Mouse (Mus musculus) forebrain, embryonic 10.5 days (tissue): ENCODE measurements around the gene Tmco4. TPM values are rescaled to one million over a fixed set of nuclear protein-coding genes. Genes with fewer than 3 reads are reported as not detected.

Source experiments
- DNase-seq: peaks from one replicate; pipeline ENCODE4 v3.0.0-alpha.2; 2017; ENCODE audit warnings: low spot score; ENCODE audit errors: extremely low spot score
- H3K27ac ChIP-seq: fragments of 300-500 bp; sonication (generic); 2 replicates; pipeline ENCODE4 v1.5.1; 2016; ENCODE audit warnings: mild to moderate bottlenecking
- H3K27me3 ChIP-seq: fragments of 300-500 bp; sonication (generic); 2 replicates; pipeline ENCODE4 v1.6.1; 2016; ENCODE audit warnings: mild to moderate bottlenecking; ENCODE audit not compliant: poor library complexity, severe bottlenecking
- H3K36me3 ChIP-seq: fragments of 300-500 bp; sonication (generic); replicated peaks from 2 replicates; pipeline ENCODE4 v1.6.1; 2016; ENCODE audit warnings: mild to moderate bottlenecking, moderate library complexity
- H3K4me1 ChIP-seq: fragments of 300-500 bp; sonication (generic); 2 replicates; pipeline ENCODE4 v1.6.1; 2016
- H3K4me3 ChIP-seq: fragments of 300-500 bp; sonication (generic); 2 replicates; pipeline ENCODE4 v1.5.1; 2016; ENCODE audit warnings: mild to moderate bottlenecking, moderate library complexity
- H3K9me3 ChIP-seq: fragments of 300-500 bp; sonication (generic); 2 replicates; pipeline ENCODE4 v1.6.1; 2016; ENCODE audit warnings: mild to moderate bottlenecking, moderate library complexity
- WGBS: fragments of 180-500 bp; shearing (Covaris S2); methylation state at CpG from one replicate; pipeline ENCODE4 v1.1.7; 2016; 5-methylcytosine and 5-hydroxymethylcytosine counted together
- polyA plus RNA-seq: library from polyadenylated mRNA; unstranded; fragments of >200 nt; fragmentation: Nextera tagmentation; extraction: Ambion mirVana; gene quantifications from 2 replicates; pipeline ENCODE4 v1.2.1, GENCODE M21; 2016

The Tmco4 gene
- polyA plus RNA-seq, 1 experiment from 2014 or later, result 0.90 TPM

DNA sequence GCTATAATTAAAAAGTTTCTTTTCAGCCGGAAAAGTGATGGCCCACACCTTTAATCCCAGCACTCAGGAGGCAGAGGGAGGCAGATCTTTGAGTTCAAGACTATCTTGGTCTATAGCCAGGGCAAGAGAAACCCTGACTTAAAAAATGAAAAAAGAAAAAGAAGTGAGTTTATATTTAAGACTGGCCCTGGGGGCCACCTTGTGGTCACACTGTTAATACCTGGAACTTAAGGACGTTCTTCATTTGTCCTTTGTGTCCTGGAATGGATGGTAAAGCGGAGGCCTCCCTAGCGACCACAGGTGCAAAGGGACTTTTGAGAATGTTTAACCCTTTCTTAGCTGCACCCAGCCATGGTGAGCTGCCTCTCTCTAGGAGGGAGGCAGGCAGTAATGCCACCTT lies 106.0 kb downstream of the Tmco4 start:
- H3K27ac ChIP-seq, result no peak overlapping the region
- peaks cover 45% of the 10 kb centered on the region for H3K27me3 ChIP-seq
- H3K4me1 ChIP-seq, result peaks cover 47% of the 10 kb centered on the region
- no peak for DNase-seq
- H3K4me3 ChIP-seq, result no peak overlapping the region
- H3K36me3 ChIP-seq, result no peaks in the 10 kb centered on the region
- H3K9me3 ChIP-seq, result no peaks in the 10 kb centered on the region
- 14% methylated on average over 4 of the region's 4 CpGs for WGBS

DNA sequence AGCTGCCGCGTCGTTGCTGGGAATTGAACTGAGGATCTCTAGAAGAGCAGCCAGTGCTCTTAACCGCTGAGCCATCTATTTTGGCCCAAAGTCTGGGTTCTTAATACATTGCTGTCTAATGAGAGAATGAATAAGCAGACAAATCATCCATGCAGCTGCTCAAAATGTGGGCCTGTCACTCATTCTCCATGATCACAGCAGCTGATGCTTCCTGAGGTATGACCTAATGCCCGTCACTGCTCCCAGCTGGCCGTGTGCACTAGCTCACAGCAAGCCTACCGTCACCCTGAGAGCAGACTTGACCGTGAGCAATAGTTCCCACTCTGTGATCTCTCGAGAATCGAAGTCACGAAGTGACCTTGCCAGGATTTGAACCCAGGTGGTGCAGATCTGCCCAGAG lies 106.8 kb downstream of the Tmco4 start:
- no peak overlapping the region for H3K4me3 ChIP-seq
- no peaks in the 10 kb centered on the region for H3K36me3 ChIP-seq
- no peak overlapping the region for H3K27ac ChIP-seq
- H3K4me1 ChIP-seq, result peaks cover 43% of the 10 kb centered on the region
- peaks cover 43% of the 10 kb centered on the region for H3K27me3 ChIP-seq
- no peaks in the 10 kb centered on the region for H3K9me3 ChIP-seq
- no peak for DNase-seq
- WGBS, result 84% methylated on average over 11 of the region's 11 CpGs

DNA sequence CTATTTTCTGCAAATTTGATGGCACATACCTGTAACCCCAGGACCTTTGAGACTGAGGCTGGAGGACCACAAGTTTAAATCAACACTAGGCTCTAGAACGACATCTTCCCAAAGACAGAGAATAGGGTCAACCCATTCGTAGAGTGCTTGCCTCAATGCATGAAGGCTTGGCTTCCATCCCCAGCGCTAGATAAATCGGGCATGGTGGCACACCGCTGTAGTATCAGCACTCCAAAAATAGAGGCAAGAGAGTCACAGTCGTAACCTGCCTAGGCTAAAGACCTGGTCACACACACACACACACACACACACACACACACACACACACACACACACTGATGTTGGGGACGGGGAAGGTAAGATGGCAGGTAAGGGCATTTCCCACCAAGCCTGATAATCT lies 107.6 kb downstream of the Tmco4 start:
- 91% methylated on average over 7 of the region's 7 CpGs for WGBS

DNA sequence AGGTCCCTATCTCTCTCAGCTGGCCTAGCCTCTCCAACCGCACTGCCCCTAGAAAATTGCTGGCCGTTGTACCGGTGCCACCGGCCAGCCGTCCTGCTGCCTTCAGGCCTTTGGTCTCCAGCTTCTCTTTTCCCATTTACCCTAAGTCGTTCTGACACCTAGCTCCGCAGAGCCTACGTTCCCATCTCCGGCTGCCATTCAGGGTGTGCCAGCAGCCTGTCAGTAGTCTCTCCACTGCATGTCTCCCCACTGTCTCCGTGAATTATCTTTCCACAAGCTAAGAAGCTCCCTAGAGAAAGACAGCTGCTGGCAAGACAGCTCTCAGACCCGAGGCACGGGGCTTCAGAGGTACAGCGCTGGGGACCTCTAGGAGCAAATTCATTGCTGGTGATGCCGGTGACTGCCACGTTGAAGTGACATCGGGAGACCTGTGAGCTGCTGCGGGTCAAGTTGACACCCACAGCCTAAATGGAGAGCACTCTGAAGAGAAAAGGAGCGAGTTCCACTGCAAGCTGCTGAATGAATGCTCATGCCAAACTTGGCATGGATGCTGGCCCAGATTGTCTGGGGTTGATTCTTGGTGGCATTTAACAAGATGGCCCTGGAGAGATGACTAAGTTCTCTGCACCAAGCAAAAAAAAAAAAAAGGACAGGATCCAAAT lies 108.7 kb downstream of the Tmco4 start:
- H3K4me1 ChIP-seq, result peaks cover 27% of the 10 kb centered on the region
- H3K4me3 ChIP-seq, result no peak overlapping the region
- H3K9me3 ChIP-seq, result no peaks in the 10 kb centered on the region
- H3K36me3 ChIP-seq, result no peaks in the 10 kb centered on the region
- DNase-seq, result no peak
- 83% methylated on average over 18 of the region's 18 CpGs for WGBS
- no peak overlapping the region for H3K27ac ChIP-seq
- peaks cover 38% of the 10 kb centered on the region for H3K27me3 ChIP-seq

More for the DNA sequence above, 107.6 kb downstream of the Tmco4 start:
- H3K9me3 ChIP-seq, result no peaks in the 10 kb centered on the region
- H3K36me3 ChIP-seq, result no peaks in the 10 kb centered on the region
- H3K27ac ChIP-seq, result no peak overlapping the region
- H3K4me1 ChIP-seq, result peaks cover 34% of the 10 kb centered on the region
- H3K4me3 ChIP-seq, result no peak overlapping the region
- peaks cover 43% of the 10 kb centered on the region for H3K27me3 ChIP-seq
- DNase-seq, result no peak

DNA sequence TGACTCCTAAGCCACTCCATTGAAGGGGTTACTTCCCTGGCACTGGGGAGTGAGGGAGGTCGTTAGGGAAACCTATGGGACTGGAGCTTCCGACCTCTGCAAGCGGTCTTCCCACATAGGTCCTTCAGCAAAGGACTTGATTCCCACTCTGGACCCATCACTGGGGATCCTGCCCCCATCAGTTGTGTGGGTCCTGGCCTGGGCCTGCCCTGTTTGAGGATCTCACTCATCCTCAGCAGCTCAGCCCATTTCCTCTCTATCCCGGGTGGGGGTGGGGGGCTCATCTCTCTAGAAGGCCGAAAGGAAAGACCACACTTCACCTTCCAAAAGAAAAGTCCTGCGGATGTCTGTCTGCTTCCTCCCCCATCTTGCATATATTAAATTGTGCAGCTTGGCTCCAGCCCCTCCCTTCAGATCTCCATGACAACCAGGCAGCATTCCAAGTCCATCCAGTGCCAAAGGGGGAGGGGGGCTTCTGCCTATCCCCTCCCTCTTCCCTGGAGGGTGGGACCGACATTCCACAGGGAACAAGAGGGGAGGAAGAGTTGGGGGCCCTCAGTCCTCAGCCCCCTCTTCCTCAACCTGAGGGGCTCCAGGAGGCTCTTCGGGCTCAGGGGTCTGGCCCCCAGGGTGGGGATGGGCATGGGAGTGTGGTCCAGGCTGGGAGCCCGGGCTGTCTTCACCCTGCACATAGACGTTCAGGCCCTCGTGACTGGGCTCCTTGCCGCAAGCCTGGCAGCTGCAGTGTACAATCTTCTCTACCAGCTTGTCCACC lies 110.3 kb downstream of the Tmco4 start:
- Histone ChIP-seq H3K4me3 (peak overlapping the region; percentile 27; the same call in 1 of the 2 replicates), H3K9me3 (no peaks in the 10 kb centered on the region), H3K4me1 (peaks cover 27% of the 10 kb centered on the region), H3K36me3 (no peaks in the 10 kb centered on the region), H3K27ac (peak overlapping the region; percentile 77), H3K27me3 (peaks cover 34% of the 10 kb centered on the region)
- WGBS, result 41% methylated on average over 12 of the region's 12 CpGs
- peak; percentile 53 for DNase-seq

DNA sequence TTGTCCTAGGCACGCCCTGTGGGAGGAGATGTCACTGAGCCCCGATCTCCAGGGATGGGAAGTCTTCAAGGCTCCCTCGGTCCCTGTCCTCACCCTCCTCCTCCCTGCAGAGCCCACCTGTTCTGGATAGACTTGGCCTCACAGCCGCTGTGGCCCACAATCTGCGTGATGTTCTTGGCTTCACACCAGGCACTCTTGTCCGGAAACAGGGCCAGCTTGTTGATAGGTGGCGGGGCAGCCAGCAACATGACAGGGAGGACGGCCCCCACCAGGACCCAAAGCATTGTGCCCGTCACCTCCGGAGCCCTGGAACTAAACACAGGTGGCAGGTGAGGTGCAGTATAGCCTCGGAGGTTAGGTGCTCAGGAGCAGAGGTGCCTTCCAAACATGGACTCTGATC lies 112.6 kb downstream of the Tmco4 start:
- H3K27me3 ChIP-seq, result peaks cover 54% of the 10 kb centered on the region
- H3K4me3 ChIP-seq, result no peak overlapping the region
- peaks cover 28% of the 10 kb centered on the region for H3K4me1 ChIP-seq
- DNase-seq, result no peak
- H3K9me3 ChIP-seq, result no peaks in the 10 kb centered on the region
- H3K36me3 ChIP-seq, result no peaks in the 10 kb centered on the region
- 72% methylated on average over 11 of the region's 11 CpGs for WGBS
- H3K27ac ChIP-seq, result no peak overlapping the region

DNA sequence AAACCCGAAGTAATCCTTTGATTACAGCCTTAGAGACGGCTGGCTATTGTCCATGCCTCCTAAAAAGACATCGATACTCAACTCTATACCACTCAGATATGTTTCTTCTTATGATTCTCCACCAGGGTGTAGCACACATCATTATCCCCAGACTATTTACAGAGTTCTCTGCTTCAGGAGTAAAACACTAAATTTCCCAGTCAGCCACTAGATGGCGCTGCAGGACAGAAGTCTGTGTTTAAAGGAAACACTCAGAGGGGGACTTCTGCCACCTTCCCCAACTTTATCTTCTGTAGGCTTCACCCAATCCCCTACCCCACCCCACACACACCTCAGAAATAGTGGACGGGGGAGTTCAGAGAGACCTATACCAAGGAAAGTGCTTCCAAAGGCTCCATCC lies 113.3 kb downstream of the Tmco4 start:
- no peak overlapping the region for H3K4me3 ChIP-seq
- no peaks in the 10 kb centered on the region for H3K9me3 ChIP-seq
- H3K27me3 ChIP-seq, result peaks cover 61% of the 10 kb centered on the region
- peaks cover 35% of the 10 kb centered on the region for H3K4me1 ChIP-seq
- peak; percentile 82 for DNase-seq
- H3K27ac ChIP-seq, result no peak overlapping the region
- WGBS, result 24% methylated on average over 5 of the region's 5 CpGs
- H3K36me3 ChIP-seq, result no peaks in the 10 kb centered on the region

DNA sequence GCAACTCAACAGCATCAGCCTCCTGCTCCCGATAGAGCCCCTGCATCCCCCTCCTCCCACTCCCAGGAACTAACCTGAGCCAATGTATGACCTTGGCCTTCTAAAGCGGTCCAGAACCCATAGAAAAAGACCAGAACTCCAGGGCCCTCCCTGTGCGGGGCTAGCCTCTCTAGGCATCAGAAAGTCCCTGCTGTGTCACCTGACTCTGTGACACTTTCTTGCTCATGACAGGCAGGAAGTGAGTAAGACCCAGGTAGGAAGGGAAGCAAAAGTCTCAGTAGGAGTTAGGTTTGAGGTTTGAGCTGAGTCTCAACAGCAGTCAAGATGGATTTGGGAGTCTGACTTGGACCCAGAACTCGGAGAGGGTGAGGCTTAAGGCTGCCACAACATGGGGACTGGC lies 114.3 kb downstream of the Tmco4 start:
- Histone ChIP-seq H3K9me3 (no peaks in the 10 kb centered on the region), H3K36me3 (no peaks in the 10 kb centered on the region), H3K27me3 (peaks cover 70% of the 10 kb centered on the region), H3K4me1 (peaks cover 43% of the 10 kb centered on the region), H3K27ac (no peak overlapping the region), H3K4me3 (no peak overlapping the region)
- no peak for DNase-seq
- 79% methylated on average over 4 of the region's 4 CpGs for WGBS

DNA sequence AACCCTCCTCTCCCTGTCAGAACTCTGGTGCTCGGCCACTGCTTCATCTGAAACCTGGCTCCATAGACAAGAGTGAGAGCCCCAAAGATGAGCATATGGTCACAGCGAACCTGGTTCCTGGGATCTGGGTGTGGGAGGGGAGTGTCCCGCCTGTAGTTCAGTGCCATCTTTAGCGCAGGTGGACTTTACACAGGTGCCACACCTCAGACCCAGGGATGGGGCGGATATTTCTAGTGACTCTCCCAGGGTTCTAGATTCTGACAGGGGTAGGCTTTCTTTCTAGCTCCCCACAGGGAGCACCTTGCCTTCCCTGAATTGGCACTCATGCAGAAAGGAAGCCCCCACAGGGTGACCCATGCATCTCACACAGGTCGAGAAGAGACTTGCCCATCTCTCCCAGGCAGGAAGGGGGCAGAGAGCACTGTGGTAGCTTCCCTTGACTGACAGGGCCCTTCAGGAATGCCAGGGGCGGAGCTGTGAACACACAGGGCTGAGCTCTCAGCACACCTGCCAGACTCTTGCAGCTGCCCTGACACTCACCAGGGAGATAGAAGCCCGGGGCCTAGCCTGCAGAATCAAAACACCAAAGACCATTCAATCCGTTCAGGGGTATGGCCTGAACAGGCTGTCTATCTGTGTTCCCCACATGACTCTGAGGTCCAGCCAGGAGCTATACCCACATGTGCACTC lies 116.4 kb downstream of the Tmco4 start:
- 63% methylated on average over 9 of the region's 9 CpGs for WGBS
- Histone ChIP-seq H3K9me3 (no peaks in the 10 kb centered on the region), H3K27ac (no peak overlapping the region), H3K4me3 (no peak overlapping the region), H3K27me3 (peaks cover 89% of the 10 kb centered on the region), H3K36me3 (no peaks in the 10 kb centered on the region), H3K4me1 (peaks cover 38% of the 10 kb centered on the region)
- no peak for DNase-seq

DNA sequence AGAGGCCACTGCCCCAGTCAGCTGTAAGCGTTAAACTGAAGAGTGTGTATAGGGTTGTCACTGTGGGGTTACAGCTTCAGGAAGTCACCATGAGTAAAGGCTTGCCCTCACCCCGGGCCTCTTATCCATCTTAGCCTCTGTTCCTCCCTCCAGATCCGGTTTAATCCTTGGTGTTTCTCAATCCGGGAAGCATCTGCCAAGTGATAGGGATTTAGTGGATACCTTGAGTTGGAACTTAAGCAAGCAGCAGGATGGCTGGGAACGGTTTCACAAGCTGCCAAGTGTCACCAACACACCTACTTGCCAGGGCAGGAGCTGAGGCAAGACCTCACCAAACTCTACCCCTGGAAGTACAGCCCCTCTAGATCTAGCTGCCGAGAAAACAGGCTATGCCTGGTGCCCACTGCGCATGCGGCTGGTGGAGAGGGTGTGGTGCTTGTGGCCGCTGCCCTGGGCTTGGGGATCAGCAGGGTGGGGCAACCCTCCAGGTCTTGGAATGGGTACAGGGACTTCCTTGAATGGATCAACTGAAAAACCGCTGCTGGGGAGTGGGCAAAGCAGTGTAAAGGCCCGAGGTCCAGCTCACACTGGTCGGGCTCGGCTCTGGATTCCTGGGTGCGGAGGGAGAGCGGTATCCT lies 117.7 kb downstream of the Tmco4 start:
- peaks cover 38% of the 10 kb centered on the region for H3K4me1 ChIP-seq
- H3K4me3 ChIP-seq, result no peak overlapping the region; the same call in 1 of the 2 replicates
- H3K27me3 ChIP-seq, result peaks cover 88% of the 10 kb centered on the region
- H3K36me3 ChIP-seq, result no peaks in the 10 kb centered on the region
- H3K9me3 ChIP-seq, result peaks cover 11% of the 10 kb centered on the region; the same call in 1 of the 2 replicates
- no peak overlapping the region for H3K27ac ChIP-seq
- 71% methylated on average over 15 of the region's 15 CpGs for whole genome bisulfite sequencing
- no peak for DNase-seq

DNA sequence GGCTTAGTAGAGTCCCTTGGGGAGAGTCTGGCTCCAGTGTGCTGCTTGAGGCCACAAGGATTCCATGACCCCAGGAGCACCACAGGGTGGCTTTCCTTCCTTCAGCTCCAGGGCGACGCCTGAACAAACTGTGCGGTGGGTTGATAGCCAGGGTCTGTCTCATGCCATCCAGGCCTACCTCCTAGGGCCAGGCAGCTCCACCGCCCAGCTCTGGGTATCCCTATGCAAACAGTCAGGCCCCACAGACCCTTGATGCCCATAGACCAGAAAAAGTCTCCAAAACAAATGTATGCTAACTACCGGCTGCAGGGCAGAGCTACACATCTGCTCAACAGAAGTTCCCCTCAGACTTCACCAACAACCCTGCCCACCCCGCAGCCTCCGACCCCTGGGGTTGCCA lies 118.4 kb downstream of the Tmco4 start:
- 32% methylated on average over 7 of the region's 7 CpGs for WGBS
- Histone ChIP-seq H3K27me3 (peaks cover 83% of the 10 kb centered on the region), H3K4me3 (peak overlapping the region; percentile 60), H3K4me1 (peaks cover 38% of the 10 kb centered on the region), H3K27ac (peak overlapping the region; percentile 80; the same call in 1 of the 2 replicates), H3K9me3 (peaks cover 11% of the 10 kb centered on the region; the same call in 1 of the 2 replicates), H3K36me3 (no peaks in the 10 kb centered on the region)
- no peak for DNase-seq

DNA sequence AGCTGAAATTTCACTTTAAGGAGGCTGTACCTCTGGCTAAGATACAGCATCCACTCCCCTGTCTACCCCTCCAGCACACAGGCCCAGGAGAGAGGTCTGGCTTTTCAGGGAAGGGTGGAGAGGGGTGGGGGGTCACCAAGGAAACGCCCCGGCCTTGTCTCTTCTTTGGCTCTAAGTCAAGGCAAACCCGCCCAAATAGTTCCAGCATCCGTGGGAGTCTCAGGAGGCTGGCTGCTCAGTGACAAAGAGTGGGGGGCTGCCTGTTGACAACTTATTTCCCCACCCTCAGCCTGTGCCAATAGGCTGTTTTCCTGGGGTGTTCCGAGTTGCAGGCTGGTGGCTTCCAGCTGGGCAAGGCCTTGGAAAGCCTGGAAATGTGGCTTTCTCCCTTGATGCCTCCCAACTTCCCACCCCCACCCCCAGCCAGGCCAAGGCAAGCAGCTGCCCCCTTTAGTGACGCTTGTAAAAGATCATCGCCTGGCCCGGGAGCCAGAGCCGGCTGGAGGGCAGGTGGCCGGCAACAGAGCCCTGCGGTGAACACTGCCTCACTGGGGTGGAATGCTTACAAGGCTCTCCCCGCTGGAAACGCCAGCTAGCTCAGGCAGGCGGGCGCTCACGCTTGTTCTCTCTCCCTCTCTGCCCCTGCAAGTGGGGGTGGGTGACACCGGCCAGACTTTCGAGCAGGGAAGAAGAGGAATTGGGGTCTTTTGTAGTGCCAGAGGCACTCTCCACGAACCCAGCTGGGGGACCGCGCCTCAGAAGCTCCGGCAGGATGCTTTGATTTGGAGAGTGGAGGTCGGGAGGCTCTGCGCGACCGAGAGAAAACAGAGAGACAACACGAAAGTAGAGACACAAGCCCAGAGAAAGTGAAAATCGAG lies 119.0 kb downstream of the Tmco4 start:
- WGBS, result 3% methylated on average over 28 of the region's 28 CpGs
- peaks cover 38% of the 10 kb centered on the region for H3K4me1 ChIP-seq
- no peaks in the 10 kb centered on the region for H3K36me3 ChIP-seq
- DNase-seq, result peak; percentile 48
- peak overlapping the region; percentile 60 for H3K4me3 ChIP-seq
- H3K9me3 ChIP-seq, result peaks cover 11% of the 10 kb centered on the region; the same call in 1 of the 2 replicates
- peak overlapping the region; percentile 80 for H3K27ac ChIP-seq
- peaks cover 83% of the 10 kb centered on the region for H3K27me3 ChIP-seq
